Mouse (Mus musculus) bone marrow, adult 2 months (tissue): Measurements from ENCODE around the gene Selenoo.

Experiments
- CTCF ChIP-seq: fragments of 200-500 bp; IDR thresholded peaks from 2 replicates; pipeline ENCODE4 v1.5.1; 2011; ENCODE audit warnings: low read length, control low read depth; ENCODE audit not compliant: control insufficient read depth, insufficient read depth
- POLR2A ChIP-seq: fragments of 200-500 bp; IDR thresholded peaks from 2 replicates; pipeline ENCODE4 v1.6.1; 2011; ENCODE audit warnings: low read depth, mild to moderate bottlenecking, control low read depth, low read length, borderline replicate concordance; ENCODE audit not compliant: control insufficient read depth

- TF ChIP-seq POLR2A (no peak), CTCF (no peak)
These were observed 56.1 kb downstream of the Selenoo start for GRCm38 (mm10) chr15:89144965-89145364.
